Mouse (Mus musculus) hindbrain, postnatal 0 days (tissue): ENCODE data around the gene Thoc3. TPM values are rescaled to one million over a fixed set of nuclear protein-coding genes. Genes with fewer than 3 reads are reported as not detected.
A peak's percentile ranks its signal among the peaks of the same experiment; 100 is the strongest.

Source experiments
- ATAC-seq: fragments of 200-750 bp; cut with Nextera tagmentation; 2 replicates; pipeline ENCODE4 v1.8.0; 2017; ENCODE audit warnings: mild to moderate bottlenecking, moderate TSS enrichment, moderate library complexity
- DNase-seq: peaks from one replicate; pipeline ENCODE4 v3.0.0-alpha.2; 2015; ENCODE audit warnings: low spot score
- H3K27ac ChIP-seq: fragments of 300-500 bp; sonication (generic); 2 replicates; pipeline ENCODE4 v1.5.1; 2014; ENCODE audit warnings: mild to moderate bottlenecking
- H3K27me3 ChIP-seq: fragments of 300-500 bp; sonication (generic); 2 replicates; pipeline ENCODE4 v1.6.1; 2014; ENCODE audit warnings: low read length, mixed read lengths; ENCODE audit not compliant: insufficient read depth
- H3K36me3 ChIP-seq: fragments of 300-500 bp; sonication (generic); 2 replicates; pipeline ENCODE4 v1.6.1; 2014; ENCODE audit warnings: low read length, mixed read lengths; ENCODE audit not compliant: insufficient read depth
- H3K4me1 ChIP-seq: fragments of 300-500 bp; sonication (generic); 2 replicates; pipeline ENCODE4 v1.6.1; 2014; ENCODE audit warnings: antibody characterized with exemption, low read length, mixed read lengths; ENCODE audit not compliant: insufficient read depth
- H3K4me2 ChIP-seq: fragments of 300-500 bp; sonication (generic); 2 replicates; pipeline ENCODE4 v1.6.1; 2014; ENCODE audit warnings: low read depth, mild to moderate bottlenecking, low read length, moderate library complexity, mixed read lengths
- H3K4me3 ChIP-seq: fragments of 300-500 bp; sonication (generic); 2 replicates; pipeline ENCODE4 v1.5.1; 2014; ENCODE audit warnings: low read length
- H3K9ac ChIP-seq: fragments of 300-500 bp; sonication (generic); replicated peaks from 2 replicates; pipeline ENCODE4 v1.6.1; 2014; ENCODE audit warnings: mild to moderate bottlenecking, low read length, moderate library complexity, mixed read lengths
- H3K9me3 ChIP-seq: fragments of 300-500 bp; sonication (generic); 2 replicates; pipeline ENCODE4 v1.6.1; 2016; ENCODE audit warnings: low read length, mixed read lengths
- CTCF ChIP-seq: IDR thresholded peaks from 2 replicates; pipeline ENCODE4 v1.5.1; 2016; ENCODE audit warnings: antibody characterized with exemption, control low read depth, low read depth
- WGBS: fragments of 180-500 bp; shearing (Covaris S2); extraction: QIAGEN DNeasy Blood & Tissue Kit; methylation state at CpG from one replicate; pipeline ENCODE4 v1.1.7; 2014; 5-methylcytosine and 5-hydroxymethylcytosine counted together
- polyA plus RNA-seq: library from polyadenylated mRNA; unstranded; fragments of >200 nt; fragmentation: Nextera tagmentation; extraction: Ambion mirVana; gene quantifications from 2 replicates; pipeline ENCODE4 v1.2.1, GENCODE M21; 2015
- total RNA-seq: library from RNA; depleted of rRNA; stranded (reverse); fragments of >200 nt; gene quantifications from 2 replicates; pipeline ENCODE4 v1.2.3, GENCODE M21; 2014

Thoc3 gene
- total and polyA plus RNA-seq, 2 experiments from 2014 or later, result 67.2 to 108 TPM

DNA sequence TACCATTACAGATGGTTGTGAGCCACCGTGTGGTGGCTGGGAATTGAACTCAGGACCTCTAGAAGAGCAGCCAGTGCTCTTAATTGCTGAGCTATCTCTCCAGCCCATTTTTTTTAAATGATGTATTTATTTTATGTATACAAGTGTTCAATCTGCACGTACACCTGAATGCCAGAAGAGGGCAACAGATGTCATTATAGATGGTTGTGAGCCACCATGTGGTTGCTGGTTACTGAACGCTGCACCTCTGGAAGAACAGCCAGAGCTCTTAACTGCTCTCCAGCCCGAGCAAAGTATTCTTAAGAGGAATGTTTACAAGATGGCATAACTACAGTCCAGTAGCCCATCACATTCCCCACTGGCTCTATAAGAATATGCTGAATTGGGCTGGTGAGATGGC lies 3.3 kb upstream of the Thoc3 start:
- no peak overlapping the region for H3K9ac ChIP-seq
- H3K27ac ChIP-seq, result no peak overlapping the region
- H3K36me3 ChIP-seq, result no peaks in the 10 kb centered on the region
- no peak overlapping the region for H3K4me3 ChIP-seq
- peaks cover 9% of the 10 kb centered on the region for H3K4me1 ChIP-seq
- no peaks in the 10 kb centered on the region for H3K9me3 ChIP-seq
- H3K27me3 ChIP-seq, result no peaks in the 10 kb centered on the region
- 86% methylated on average over 4 of the region's 4 CpGs for WGBS
- no peak for DNase-seq
- H3K4me2 ChIP-seq, result no peak overlapping the region
- TF ChIP-seq CTCF, result no peak
- ATAC-seq, result no peak

- ATAC-seq, result peak; percentile 66
- H3K9ac ChIP-seq, result no peak overlapping the region; the same call in 1 of the 2 replicates
- WGBS, result 16% methylated on average over 4 of the region's 4 CpGs
- no peak for TF ChIP-seq CTCF
- H3K27ac ChIP-seq, result no peak overlapping the region
- H3K27me3 ChIP-seq, result no peaks in the 10 kb centered on the region
- no peak for DNase-seq
- peaks cover 22% of the 10 kb centered on the region for H3K36me3 ChIP-seq
- H3K4me2 ChIP-seq, result peak overlapping the region; percentile 96
- H3K9me3 ChIP-seq, result no peaks in the 10 kb centered on the region
- H3K4me3 ChIP-seq, result peak overlapping the region; percentile 88
- peaks cover 9% of the 10 kb centered on the region for H3K4me1 ChIP-seq
Measured at GRCm38 (mm10) chr13:54469012-54469354, 334 bp upstream of the Thoc3 start.

GRCm38 (mm10) chr13:54459282-54459681 lies 9.4 kb downstream of the Thoc3 start:
- ATAC-seq (no peak), DNase-seq (no peak)
- Histone ChIP-seq H3K4me2 (no peak overlapping the region), H3K4me3 (no peak overlapping the region), H3K9ac (no peak overlapping the region), H3K27ac (no peak overlapping the region), H3K4me1 (no peaks in the 10 kb centered on the region), H3K9me3 (no peaks in the 10 kb centered on the region), H3K36me3 (peaks cover 62% of the 10 kb centered on the region), H3K27me3 (no peaks in the 10 kb centered on the region)
- no peak for TF ChIP-seq CTCF
- 85% methylated on average over 4 of the region's 4 CpGs for WGBS

- WGBS, result 91% methylated on average over 2 of the region's 2 CpGs
Measured at GRCm38 (mm10) chr13:54457062-54457461, 11.6 kb downstream of the Thoc3 start.

GRCm38 (mm10) chr13:54447496-54448224 lies 21.0 kb downstream of the Thoc3 start:
- Histone ChIP-seq H3K4me2 (peak overlapping the region; percentile 22), H3K27ac (no peak overlapping the region), H3K9me3 (no peaks in the 10 kb centered on the region), H3K9ac (no peak overlapping the region), H3K27me3 (no peaks in the 10 kb centered on the region), H3K36me3 (no peaks in the 10 kb centered on the region), H3K4me1 (no peaks in the 10 kb centered on the region), H3K4me3 (no peak overlapping the region)
- peak; percentile 72 for TF ChIP-seq CTCF
- DNase-seq (peak; percentile 87), ATAC-seq (peak; percentile 71; the same call in 1 of the 2 replicates)
- under 1% methylated on average over 13 of the region's 15 CpGs for WGBS

More at GRCm38 (mm10) chr13:54457062-54457461, 11.6 kb downstream of the Thoc3 start:
- Histone ChIP-seq H3K27ac (no peak overlapping the region), H3K36me3 (peaks cover 41% of the 10 kb centered on the region), H3K9me3 (no peaks in the 10 kb centered on the region), H3K27me3 (no peaks in the 10 kb centered on the region), H3K4me2 (no peak overlapping the region), H3K9ac (no peak overlapping the region), H3K4me3 (no peak overlapping the region), H3K4me1 (no peaks in the 10 kb centered on the region)
- TF ChIP-seq CTCF, result peak; percentile 53
- ATAC-seq (no peak), DNase-seq (no peak)

- H3K9me3 ChIP-seq, result no peaks in the 10 kb centered on the region
- peak; percentile 100 for TF ChIP-seq CTCF
- ATAC-seq (peak; percentile 81), DNase-seq (peak; percentile 90)
- no peak overlapping the region for H3K4me3 ChIP-seq
- no peaks in the 10 kb centered on the region for H3K27me3 ChIP-seq
- H3K9ac ChIP-seq, result no peak overlapping the region
- no peaks in the 10 kb centered on the region for H3K36me3 ChIP-seq
- H3K4me1 ChIP-seq, result no peaks in the 10 kb centered on the region
- H3K4me2 ChIP-seq, result 0 out of 2 replicates have a peak overlapping the region, but pooled peaks have one; percentile 13
- WGBS, result 24% methylated on average over 19 of the region's 19 CpGs
- no peak overlapping the region for H3K27ac ChIP-seq
Measured at GRCm38 (mm10) chr13:54446686-54447495, 21.8 kb downstream of the Thoc3 start.
